Mouse (Mus musculus): ENCODE results near the gene Usp37. TPM values are rescaled to one million over a fixed set of nuclear protein-coding genes. Genes with fewer than 3 reads are reported as not detected.

Usp37 gene
- 46.6 TPM for polyA plus RNA-seq (2014; fragmentation: Illumina TruSeq; extraction: RNeasy Lipid Tissue Mini Kit (QIAGEN cat#74804))

GRCm38 (mm10) chr1:74544184-74544583 is at the start of gene Usp37:
TSS of gene Usp37 (minus strand) at chr1:74544284.

GRCm38 (mm10) chr1:74587773-74588445 is 43.8 kb upstream of the Usp37 start, which contains the start of the genes Zfp142 and Bcs1l:
TSS of gene Zfp142 (minus strand) at chr1:74588246.
TSS of gene Bcs1l (plus strand) at chr1:74588289.

GRCm38 (mm10) chr1:74542451-74542961 is 1.6 kb downstream of the Usp37 start, which contains the start of gene Plcd4:
TSS of gene Plcd4 (plus strand) at chr1:74542888.

GRCm38 (mm10) chr1:74505721-74506464 is 38.2 kb downstream of the Usp37 start, which contains the start of gene Cnot9:
TSS of gene Cnot9 (plus strand) at chr1:74506058.

GRCm38 (mm10) chr1:74408589-74409504 is 135.2 kb downstream of the Usp37 start, which contains the start of gene Vil1:
TSS of gene Vil1 (plus strand) at chr1:74409376.

GRCm38 (mm10) chr1:74390924-74391748 is 152.9 kb downstream of the Usp37 start, which contains the start of gene Ctdsp1:
TSS of gene Ctdsp1 (plus strand) at chr1:74391509.

Other genes starting within 250 kb of the Usp37 start
- gene Tmbim1, start 238.7 kb downstream of the Usp37 start, polyA plus RNA-seq (2014; fragmentation: Illumina TruSeq; extraction: RNeasy Lipid Tissue Mini Kit (QIAGEN cat#74804)): 23.4 TPM
- 0.66 TPM for gene Catip, start 182.2 kb downstream of the Usp37 start, polyA plus RNA-seq (2014; fragmentation: Illumina TruSeq; extraction: RNeasy Lipid Tissue Mini Kit (QIAGEN cat#74804))
- gene Slc11a1, start 169.1 kb downstream of the Usp37 start, polyA plus RNA-seq (2014; fragmentation: Illumina TruSeq; extraction: RNeasy Lipid Tissue Mini Kit (QIAGEN cat#74804)): 1.0 TPM
- 19.9 TPM for gene Ctdsp1, start 152.8 kb downstream of the Usp37 start, polyA plus RNA-seq (2014; fragmentation: Illumina TruSeq; extraction: RNeasy Lipid Tissue Mini Kit (QIAGEN cat#74804))
- gene Vil1, start 134.9 kb downstream of the Usp37 start, polyA plus RNA-seq (2014; fragmentation: Illumina TruSeq; extraction: RNeasy Lipid Tissue Mini Kit (QIAGEN cat#74804)): 0.83 TPM
- gene Cnot9, start 38.2 kb downstream of the Usp37 start, polyA plus RNA-seq (2014; fragmentation: Illumina TruSeq; extraction: RNeasy Lipid Tissue Mini Kit (QIAGEN cat#74804)): 40.9 TPM
- gene Plcd4, start 1.4 kb downstream of the Usp37 start, polyA plus RNA-seq (2014; fragmentation: Illumina TruSeq; extraction: RNeasy Lipid Tissue Mini Kit (QIAGEN cat#74804)): not detected
- gene Zfp142, start 44.0 kb upstream of the Usp37 start, polyA plus RNA-seq (2014; fragmentation: Illumina TruSeq; extraction: RNeasy Lipid Tissue Mini Kit (QIAGEN cat#74804)): 7.6 TPM
- gene Bcs1l, start 44.0 kb upstream of the Usp37 start, polyA plus RNA-seq (2014; fragmentation: Illumina TruSeq; extraction: RNeasy Lipid Tissue Mini Kit (QIAGEN cat#74804)): 4.4 TPM
- 14.6 TPM for gene Rnf25, start 57.1 kb upstream of the Usp37 start, polyA plus RNA-seq (2014; fragmentation: Illumina TruSeq; extraction: RNeasy Lipid Tissue Mini Kit (QIAGEN cat#74804))
- 4.6 TPM for gene Stk36, start 57.2 kb upstream of the Usp37 start, polyA plus RNA-seq (2014; fragmentation: Illumina TruSeq; extraction: RNeasy Lipid Tissue Mini Kit (QIAGEN cat#74804))
- 39.3 TPM for gene Ttll4, start 117.5 kb upstream of the Usp37 start, polyA plus RNA-seq (2014; fragmentation: Illumina TruSeq; extraction: RNeasy Lipid Tissue Mini Kit (QIAGEN cat#74804))
- gene Cyp27a1, start 169.3 kb upstream of the Usp37 start, polyA plus RNA-seq (2014; fragmentation: Illumina TruSeq; extraction: RNeasy Lipid Tissue Mini Kit (QIAGEN cat#74804)): 2.5 TPM
- not detected for gene Prkag3, start 204.9 kb upstream of the Usp37 start, polyA plus RNA-seq (2014; fragmentation: Illumina TruSeq; extraction: RNeasy Lipid Tissue Mini Kit (QIAGEN cat#74804))
- gene Wnt6, start 227.6 kb upstream of the Usp37 start, polyA plus RNA-seq (2014; fragmentation: Illumina TruSeq; extraction: RNeasy Lipid Tissue Mini Kit (QIAGEN cat#74804)): 4.9 TPM
- gene Wnt10a, start 247.2 kb upstream of the Usp37 start, polyA plus RNA-seq (2014; fragmentation: Illumina TruSeq; extraction: RNeasy Lipid Tissue Mini Kit (QIAGEN cat#74804)): not detected

Data from ovary, adult 10 weeks (tissue).